Mouse (Mus musculus): ENCODE data around the gene Rpp40.

DNA sequence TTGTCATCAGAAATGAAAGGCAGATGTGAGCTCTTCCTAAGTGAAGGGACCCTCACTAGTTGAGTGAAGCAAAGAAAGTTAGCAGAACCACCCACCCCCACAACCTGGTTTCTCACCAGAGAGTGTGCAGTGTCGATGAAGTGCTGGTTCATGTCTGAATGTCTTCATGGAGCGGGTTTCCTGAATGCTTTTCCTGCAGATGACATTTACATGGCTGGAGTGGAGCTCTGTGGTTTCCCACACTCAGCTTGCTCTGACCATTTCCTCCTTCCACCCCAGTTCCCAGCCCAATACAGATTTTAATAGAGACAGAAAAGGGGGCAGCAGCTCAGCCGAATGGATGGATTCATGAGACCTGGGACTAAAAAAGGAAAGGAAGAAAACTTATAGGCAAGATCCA, 13.3 kb downstream of the Rpp40 start:
- TF ChIP-seq EP300 (IDR thresholded peaks at IDR 0.05) (no peak), CTCF (IDR thresholded peaks at IDR 0.05) (no peak)
